Mouse (Mus musculus): ENCODE measurements around the gene Olfr541. TPM values are rescaled to one million over a fixed set of nuclear protein-coding genes. Genes with fewer than 3 reads are reported as not detected.
"Not testable (repeated sequence)": the region's sequence is repeated elsewhere in the genome, so short reads cannot be mapped to it uniquely, and the experiment has no call there.

The Olfr541 gene
- total RNA-seq (2022) = not detected

- DNase-seq (ENCODE audit: low spot score) = no peak
Measured at GRCm38 (mm10) chr7:140696967-140697366, at the start of gene Olfr541. TSS of gene Olfr541 (plus strand) at chr7:140697267.

- DNase-seq (ENCODE audit: low spot score) = no peak
Measured at GRCm38 (mm10) chr7:140659630-140660029, 37.4 kb upstream of the Olfr541 start, which contains the start of gene Olfr539. TSS of gene Olfr539 (plus strand) at chr7:140659930.

DNA sequence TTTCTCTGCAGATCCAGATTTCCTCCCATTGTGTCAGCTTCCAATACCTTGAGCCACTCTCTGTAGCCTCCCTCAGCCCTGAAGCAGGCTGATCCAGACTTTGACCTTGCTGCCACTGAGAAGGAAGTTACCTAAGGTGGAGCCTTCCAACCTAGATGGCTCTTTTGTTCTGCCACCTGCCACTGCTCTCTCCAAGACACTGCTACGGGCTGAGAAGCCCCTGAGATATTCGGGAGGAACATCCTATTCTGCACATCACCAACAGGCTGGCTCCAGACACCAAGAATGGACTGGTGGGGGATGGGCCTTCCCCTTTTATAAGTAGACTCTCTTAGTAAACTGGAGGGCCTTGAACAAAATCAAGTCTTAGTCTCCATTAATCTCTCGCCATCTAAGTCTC is 26.4 kb upstream of the Olfr541 start:
- not testable (repeated sequence) for DNase-seq (ENCODE audit: low spot score)

GRCm38 (mm10) chr7:140675863-140676262 is 21.2 kb upstream of the Olfr541 start:
- no peak for DNase-seq (ENCODE audit: low spot score)

GRCm38 (mm10) chr7:140679591-140679990 is 17.5 kb upstream of the Olfr541 start:
- DNase-seq (ENCODE audit: low spot score) = not testable (repeated sequence)

DNA sequence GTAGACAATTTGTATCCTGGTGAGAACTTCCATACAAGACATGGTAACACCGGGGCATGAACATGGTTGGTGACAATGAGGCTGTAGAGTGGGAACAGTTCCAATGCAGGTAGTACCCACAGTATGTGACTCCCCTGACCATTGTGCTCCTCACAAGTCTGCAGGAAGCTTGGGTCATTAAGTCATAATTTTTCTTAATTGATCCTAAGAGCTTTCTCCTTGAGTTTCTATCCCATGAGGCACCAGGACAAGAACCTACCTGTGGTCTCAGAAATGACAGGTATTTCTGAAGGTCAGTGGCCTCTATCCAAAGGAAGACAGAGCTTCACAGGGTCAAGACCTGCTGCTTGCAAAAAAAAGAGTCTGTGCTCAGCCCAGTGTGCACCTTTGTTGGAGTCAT is 15.4 kb upstream of the Olfr541 start, which contains the start of gene Olfr45:
Olfr45 (plus strand) TSS at position 301 of the 400 bp plus-strand sequence.
- DNase-seq (ENCODE audit: low spot score) = no peak

DNA sequence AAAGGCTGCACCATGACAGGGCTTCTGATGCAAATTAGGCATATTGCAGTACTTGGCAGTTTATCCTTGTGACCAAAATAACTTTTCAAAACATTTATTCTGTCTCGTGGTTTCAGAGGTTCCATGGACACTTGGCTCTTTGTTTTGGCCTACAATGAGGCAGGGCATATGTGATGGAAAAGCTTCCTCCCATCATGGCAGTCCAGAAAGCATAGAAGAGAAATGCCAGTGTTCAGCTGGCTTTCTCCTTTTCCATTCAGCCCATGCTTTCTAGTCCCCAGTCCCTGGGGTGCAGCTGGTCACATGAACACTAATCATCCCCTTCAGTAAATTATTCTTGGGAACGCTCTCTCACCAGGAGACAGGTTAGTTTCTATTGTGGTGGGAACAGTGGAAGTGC is 9.3 kb downstream of the Olfr541 start:
- DNase-seq (ENCODE audit: low spot score) = no peak

DNA sequence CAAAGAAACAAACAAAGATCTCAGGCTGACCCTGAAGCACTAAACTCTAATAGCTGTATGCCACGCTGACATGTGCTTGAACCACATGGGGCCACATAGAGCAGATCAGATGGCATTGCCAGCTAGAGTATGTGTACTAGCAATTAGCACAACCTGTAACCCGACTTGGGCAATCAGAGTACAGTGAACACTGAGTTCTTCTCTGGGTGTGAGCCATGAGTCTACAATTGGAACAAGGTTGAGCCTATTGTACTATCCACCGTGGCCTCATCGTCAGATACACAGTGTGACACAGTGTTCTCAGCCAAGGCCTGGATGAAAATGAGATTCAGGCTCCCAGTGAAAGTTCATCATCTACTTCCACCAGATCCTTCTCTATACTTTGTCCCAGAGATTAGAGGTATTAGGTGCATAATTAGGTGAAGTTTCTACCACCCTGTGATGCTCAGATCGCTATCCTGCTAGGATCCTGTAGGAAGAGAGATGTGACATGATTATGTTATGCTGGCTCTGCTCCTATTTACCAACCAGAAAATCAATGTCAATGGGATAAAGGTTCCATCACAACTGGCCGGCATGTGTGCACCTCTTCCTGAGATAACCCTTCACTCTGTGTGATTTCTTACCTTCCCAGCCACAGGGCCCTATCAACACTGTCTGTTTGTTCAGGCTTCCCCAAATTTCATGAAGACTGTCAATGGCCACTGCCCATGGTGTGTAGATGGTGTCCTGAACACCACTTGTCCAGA is 10.6 kb downstream of the Olfr541 start:
- DNase-seq (ENCODE audit: low spot score) = no peak

DNA sequence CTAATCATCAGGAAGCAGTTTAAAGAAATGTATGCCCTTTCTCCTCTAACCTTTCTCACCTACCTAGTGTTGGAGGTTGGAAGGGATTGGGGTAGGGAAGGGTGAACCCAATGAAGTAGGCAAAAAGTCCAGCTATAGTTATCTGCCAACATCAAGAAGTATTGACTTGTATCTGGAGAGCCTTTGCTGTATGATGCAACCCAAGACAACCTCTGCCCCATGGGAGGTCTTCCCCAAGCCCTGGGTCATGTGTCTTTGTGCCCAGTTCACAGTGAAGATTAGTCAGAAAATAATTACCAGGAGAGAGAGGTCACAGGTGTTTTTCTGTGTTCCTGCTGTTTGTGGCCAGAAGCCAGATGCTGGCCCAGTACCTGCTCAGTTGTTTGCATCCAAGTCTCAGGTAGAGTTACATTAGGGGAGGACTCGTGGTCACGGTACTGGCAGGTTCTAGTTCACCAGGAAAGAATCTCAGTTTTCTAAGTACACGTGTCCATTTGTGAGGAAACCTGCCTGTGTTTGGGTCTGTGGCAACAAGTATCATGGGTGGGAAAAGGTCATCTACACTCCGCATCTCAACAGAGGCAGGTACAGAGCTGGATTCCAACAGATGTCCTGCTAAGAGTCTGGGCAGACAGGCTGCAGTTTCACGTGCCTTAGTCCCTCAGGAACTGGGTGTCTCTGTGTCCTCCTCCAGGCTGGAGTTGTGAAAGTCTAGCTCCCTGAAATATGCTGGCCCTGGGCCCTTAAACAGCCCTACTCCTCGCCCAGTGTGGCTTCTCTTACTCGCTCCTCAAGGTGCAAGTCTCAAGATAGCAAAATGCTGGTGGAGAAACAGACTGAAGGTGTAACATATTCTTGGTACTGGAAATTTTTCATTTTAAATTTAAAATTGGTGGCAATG is 20.3 kb downstream of the Olfr541 start:
- no peak for DNase-seq (ENCODE audit: low spot score)

GRCm38 (mm10) chr7:140721095-140721494 is 24.0 kb downstream of the Olfr541 start:
- no peak for DNase-seq (ENCODE audit: low spot score)

DNA sequence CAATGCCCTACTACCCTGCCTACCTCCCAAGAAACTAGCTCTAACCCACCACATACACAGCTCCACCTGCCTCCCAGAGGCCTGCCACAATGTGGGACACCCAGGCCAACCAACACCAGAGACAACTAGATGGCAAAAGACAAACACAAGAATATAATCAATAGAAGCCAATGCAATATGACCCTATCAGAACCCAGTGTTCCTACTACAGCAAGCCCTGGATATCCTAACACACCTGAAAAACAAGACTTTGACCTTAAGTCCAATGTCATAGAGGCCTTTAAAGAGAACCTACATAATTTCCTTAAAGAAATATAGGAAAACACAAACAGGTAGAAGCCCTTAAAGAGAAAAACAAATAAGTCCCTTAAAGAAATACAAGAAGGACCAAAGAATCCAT is 28.5 kb downstream of the Olfr541 start:
- no peak for DNase-seq (ENCODE audit: low spot score)

DNA sequence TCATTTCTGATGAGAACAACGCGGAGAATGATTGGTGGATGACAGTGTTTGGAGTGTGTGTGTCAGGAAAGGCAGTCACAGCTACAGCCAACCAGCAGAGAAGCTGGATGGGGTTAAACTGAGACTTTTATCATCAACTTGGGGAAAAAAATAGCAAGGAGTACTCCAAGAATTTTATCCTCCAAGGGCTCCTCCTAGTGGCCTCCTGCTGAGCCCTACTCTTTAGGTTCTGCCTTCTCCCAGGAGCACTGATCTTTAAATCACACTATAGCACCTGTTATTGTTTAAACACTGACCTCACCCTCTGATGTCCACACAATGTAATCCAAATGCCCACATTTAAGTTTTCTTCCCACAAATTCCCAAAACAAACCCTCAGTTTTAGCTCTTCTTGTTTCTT is 36.1 kb downstream of the Olfr541 start:
- no peak for DNase-seq (ENCODE audit: low spot score)

GRCm38 (mm10) chr7:140747402-140747801 is 50.3 kb downstream of the Olfr541 start:
- no peak for DNase-seq (ENCODE audit: low spot score)

GRCm38 (mm10) chr7:140748116-140748826 is 51.2 kb downstream of the Olfr541 start:
- DNase-seq (ENCODE audit: low spot score) = no peak

DNA sequence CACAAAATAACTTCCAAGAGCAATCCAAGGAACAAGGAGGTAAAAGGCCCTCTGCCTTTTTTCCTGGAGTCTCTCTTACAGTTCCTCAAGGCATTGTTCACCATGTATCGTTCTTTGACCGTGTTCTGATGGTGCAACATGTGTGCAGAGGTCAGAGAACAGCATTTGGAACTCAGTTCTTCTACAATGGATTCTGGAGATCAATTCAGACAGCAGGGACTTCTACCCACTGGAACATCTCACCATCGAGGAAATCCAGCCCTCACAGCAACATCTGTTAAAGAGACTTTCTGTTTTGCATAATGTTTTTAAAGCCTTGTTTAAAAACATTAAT is 51.7 kb downstream of the Olfr541 start:
- DNase-seq (ENCODE audit: low spot score) = no peak

GRCm38 (mm10) chr7:140754556-140754955 is 57.5 kb downstream of the Olfr541 start:
- DNase-seq (ENCODE audit: low spot score) = no peak

Other genes with a start within 250 kb of the Olfr541 start
- not detected for gene Olfr533, start 233.9 kb upstream of the Olfr541 start, total RNA-seq (2022)
- not detected for gene Olfr535, start 213.1 kb upstream of the Olfr541 start, total RNA-seq (2022)
- gene Olfr536, start 189.9 kb upstream of the Olfr541 start, total RNA-seq (2022) = not detected
- not detected for gene Olfr538, start 129.4 kb upstream of the Olfr541 start, total RNA-seq (2022)
- gene Olfr46, start 96.0 kb upstream of the Olfr541 start, total RNA-seq (2022) = not detected
- gene Olfr61, start 68.3 kb upstream of the Olfr541 start, total RNA-seq (2022) = not detected
- gene Olfr53, start 50.8 kb upstream of the Olfr541 start, total RNA-seq (2022) = not detected
- gene Olfr539, start 37.3 kb upstream of the Olfr541 start, total RNA-seq (2022) = not detected
- gene Olfr45, start 15.3 kb upstream of the Olfr541 start, total RNA-seq (2022) = not detected
- 1 to 10 TPM; 3.0 to 9.8 (median 4.0) TPM for gene Cyp2e1, start 66.5 kb downstream of the Olfr541 start, total RNA-seq (2022)
- under 1 TPM in 1 of 4 experiments, not detected in 3; 0.28 TPM for gene Syce1, start 90.6 kb downstream of the Olfr541 start, total RNA-seq (2022)
- under 1 TPM; 0.06 to 0.53 (median 0.30) TPM for gene Zfp941, start 124.9 kb downstream of the Olfr541 start, total RNA-seq (2022)
- gene Urah, start 137.8 kb downstream of the Olfr541 start, total RNA-seq (2022) = 1 to 10 TPM in 2 of 4 experiments, under 1 TPM in 2; 0.79 to 3.2 (median 1.4) TPM
- 10 to 100 TPM; 26.3 to 49.2 (median 37.1) TPM for gene Scgb1c1, start 148.3 kb downstream of the Olfr541 start, total RNA-seq (2022)
- gene Odf3, start 150.5 kb downstream of the Olfr541 start, total RNA-seq (2022) = not detected
- gene Gm45785, start 159.1 kb downstream of the Olfr541 start, total RNA-seq (2022) = not detected
- gene Ric8a, start 159.7 kb downstream of the Olfr541 start, total RNA-seq (2022) = 10 to 100 TPM; 22.3 to 24.4 (median 23.3) TPM
- 10 to 100 TPM in 1 of 4 experiments, 1 to 10 TPM in 3; 7.9 to 11.8 (median 8.8) TPM for gene Bet1l, start 160.3 kb downstream of the Olfr541 start, total RNA-seq (2022)
- gene Psmd13, start 184.7 kb downstream of the Olfr541 start, total RNA-seq (2022) = 10 to 100 TPM; 80.4 to 85.4 (median 84.0) TPM
- 10 to 100 TPM; 67.8 to 72.6 (median 69.6) TPM for gene Sirt3, start 185.0 kb downstream of the Olfr541 start, total RNA-seq (2022)
- gene Cox8b, start 203.2 kb downstream of the Olfr541 start, total RNA-seq (2022) = 1,000 to 10,000 TPM; 2,926 to 3,503 (median 3,138) TPM
- not detected for gene Nlrp6, start 223.6 kb downstream of the Olfr541 start, total RNA-seq (2022)
- gene Pgghg, start 244.1 kb downstream of the Olfr541 start, total RNA-seq (2022) = 1 to 10 TPM; 3.8 to 5.3 (median 4.3) TPM

Measured in heart, adult 8-10 months (tissue).